Mouse (Mus musculus): ENCODE measurements around the gene Id3. TPM values are rescaled to one million over a fixed set of nuclear protein-coding genes. Genes with fewer than 3 reads are reported as not detected.

Id3 gene
- polyA plus RNA-seq, 1 experiment from 2014 or later, result 218 TPM

DNA sequence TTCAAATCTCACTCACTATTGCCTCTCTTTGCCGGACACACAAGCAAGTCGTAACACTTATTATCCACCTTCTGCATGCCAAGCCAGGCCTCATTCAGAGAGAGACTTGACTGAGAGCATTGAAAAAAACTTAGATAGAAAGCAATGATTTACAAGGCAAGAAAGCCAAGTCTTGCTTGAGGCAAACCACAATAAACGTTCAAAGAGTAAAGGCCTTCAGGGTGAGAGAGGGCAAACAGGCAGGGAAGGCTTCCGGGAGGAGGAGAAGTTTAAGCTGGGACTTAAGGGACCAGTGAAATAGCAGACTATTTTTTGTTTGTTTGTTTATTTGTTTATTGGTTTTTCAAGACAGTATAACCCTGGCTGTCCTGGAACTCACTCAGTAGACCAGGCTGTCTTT lies 27.1 kb downstream of the Id3 start:
- H3K27ac ChIP-seq (ENCODE audit: low read length), result no peak overlapping the region
- WGBS, result 78% methylated on average over 4 of the region's 4 CpGs
- no peaks in the 10 kb centered on the region for H3K9me3 ChIP-seq (replicated peaks; ENCODE audit: control insufficient read depth, low read length)
- H3K36me3 ChIP-seq (ENCODE audit: control insufficient read depth, insufficient read depth), result no peaks in the 10 kb centered on the region
- peaks cover 18% of the 10 kb centered on the region for H3K4me1 ChIP-seq (ENCODE audit: control insufficient read depth, insufficient read depth, low read length)
- H3K9ac ChIP-seq (ENCODE audit: low read length), result no peak overlapping the region
- no peak overlapping the region for H3K4me2 ChIP-seq (ENCODE audit: low read depth, low read length)
- no peak overlapping the region for H3K4me3 ChIP-seq (ENCODE audit: low read length)
- ATAC-seq (replicated peaks; ENCODE audit: extremely low read depth, insufficient read depth, low FRiP score), result no peak
- H3K27me3 ChIP-seq (ENCODE audit: control insufficient read depth, insufficient read depth, low read length), result no peaks in the 10 kb centered on the region

- ATAC-seq (replicated peaks; ENCODE audit: extremely low read depth, insufficient read depth, low FRiP score), result no peak
- H3K4me1 ChIP-seq (ENCODE audit: control insufficient read depth, insufficient read depth, low read length), result peaks cover 27% of the 10 kb centered on the region
- no peaks in the 10 kb centered on the region for H3K36me3 ChIP-seq (ENCODE audit: control insufficient read depth, insufficient read depth)
- no peaks in the 10 kb centered on the region for H3K9me3 ChIP-seq (replicated peaks; ENCODE audit: control insufficient read depth, low read length)
- H3K4me3 ChIP-seq (ENCODE audit: low read length), result peak overlapping the region; percentile 83
- 28% methylated on average over 12 of the region's 12 CpGs for WGBS
- H3K27ac ChIP-seq (ENCODE audit: low read length), result no peak overlapping the region
- H3K4me2 ChIP-seq (ENCODE audit: low read depth, low read length), result peak overlapping the region; percentile 100
- H3K27me3 ChIP-seq (ENCODE audit: control insufficient read depth, insufficient read depth, low read length), result no peaks in the 10 kb centered on the region
- H3K9ac ChIP-seq (ENCODE audit: low read length), result peak overlapping the region; percentile 67
Measured at GRCm38 (mm10) chr4:136171455-136171854, 28.2 kb downstream of the Id3 start.

DNA sequence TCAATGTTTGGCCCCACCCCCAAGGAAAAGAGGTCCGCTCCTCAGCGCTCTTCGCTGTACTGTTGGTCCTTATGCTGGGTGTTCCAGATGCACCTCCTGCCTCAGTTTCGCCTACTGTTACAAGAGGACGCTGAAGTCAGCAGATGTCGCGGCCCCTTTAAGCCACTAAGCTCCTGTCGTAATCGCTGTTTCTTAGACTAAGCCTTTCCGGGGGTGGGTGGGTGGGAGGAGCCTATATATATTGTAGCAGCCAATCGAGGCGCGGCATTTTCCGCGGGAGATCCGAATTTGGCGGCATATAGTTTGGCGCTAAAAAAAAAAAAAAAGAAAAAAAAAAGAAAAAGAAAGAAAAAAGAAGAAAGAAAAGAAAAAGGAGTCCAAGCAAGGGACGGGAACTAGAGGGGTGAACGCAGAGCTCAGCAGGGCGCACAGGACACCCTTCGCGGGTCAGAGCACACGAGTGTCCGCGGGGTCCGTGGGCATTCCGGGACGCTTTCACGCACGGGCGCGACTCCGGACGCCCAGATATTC lies 28.8 kb downstream of the Id3 start, which contains the start of gene E2f2:
Gene E2f2, plus strand, starts transcription at position 384 of the 531 bp plus-strand sequence.
- Histone ChIP-seq H3K4me3 (ENCODE audit: low read length) (peak within 1 kb of the TSS; percentile 83), H3K27me3 (ENCODE audit: control insufficient read depth, insufficient read depth, low read length) (no peaks in the 10 kb centered on the region), H3K9ac (ENCODE audit: low read length) (peak within 1 kb of the TSS; percentile 74), H3K9me3 (replicated peaks; ENCODE audit: control insufficient read depth, low read length) (no peaks in the 10 kb centered on the region), H3K4me1 (ENCODE audit: control insufficient read depth, insufficient read depth, low read length) (peaks cover 33% of the 10 kb centered on the region), H3K36me3 (ENCODE audit: control insufficient read depth, insufficient read depth) (no peaks in the 10 kb centered on the region), H3K27ac (ENCODE audit: low read length) (peak within 1 kb of the TSS; percentile 45), H3K4me2 (ENCODE audit: low read depth, low read length) (peak within 1 kb of the TSS; percentile 100)
- WGBS, result 0% methylated on average over 32 of the region's 35 CpGs
- ATAC-seq (replicated peaks; ENCODE audit: extremely low read depth, insufficient read depth, low FRiP score), result peak; percentile 41; the same call in 1 of the 2 replicates

GRCm38 (mm10) chr4:136172542-136173209 lies 29.4 kb downstream of the Id3 start:
- no peaks in the 10 kb centered on the region for H3K27me3 ChIP-seq (ENCODE audit: control insufficient read depth, insufficient read depth, low read length)
- no peaks in the 10 kb centered on the region for H3K36me3 ChIP-seq (ENCODE audit: control insufficient read depth, insufficient read depth)
- under 1% methylated on average over 59 of the region's 67 CpGs for WGBS
- H3K9ac ChIP-seq (ENCODE audit: low read length), result peak overlapping the region; percentile 74
- peak; percentile 58 for ATAC-seq (replicated peaks; ENCODE audit: extremely low read depth, insufficient read depth, low FRiP score)
- H3K9me3 ChIP-seq (replicated peaks; ENCODE audit: control insufficient read depth, low read length), result no peaks in the 10 kb centered on the region
- H3K27ac ChIP-seq (ENCODE audit: low read length), result peak overlapping the region; percentile 45
- H3K4me1 ChIP-seq (ENCODE audit: control insufficient read depth, insufficient read depth, low read length), result peaks cover 39% of the 10 kb centered on the region
- H3K4me3 ChIP-seq (ENCODE audit: low read length), result peak overlapping the region; percentile 83
- H3K4me2 ChIP-seq (ENCODE audit: low read depth, low read length), result peak overlapping the region; percentile 100

DNA sequence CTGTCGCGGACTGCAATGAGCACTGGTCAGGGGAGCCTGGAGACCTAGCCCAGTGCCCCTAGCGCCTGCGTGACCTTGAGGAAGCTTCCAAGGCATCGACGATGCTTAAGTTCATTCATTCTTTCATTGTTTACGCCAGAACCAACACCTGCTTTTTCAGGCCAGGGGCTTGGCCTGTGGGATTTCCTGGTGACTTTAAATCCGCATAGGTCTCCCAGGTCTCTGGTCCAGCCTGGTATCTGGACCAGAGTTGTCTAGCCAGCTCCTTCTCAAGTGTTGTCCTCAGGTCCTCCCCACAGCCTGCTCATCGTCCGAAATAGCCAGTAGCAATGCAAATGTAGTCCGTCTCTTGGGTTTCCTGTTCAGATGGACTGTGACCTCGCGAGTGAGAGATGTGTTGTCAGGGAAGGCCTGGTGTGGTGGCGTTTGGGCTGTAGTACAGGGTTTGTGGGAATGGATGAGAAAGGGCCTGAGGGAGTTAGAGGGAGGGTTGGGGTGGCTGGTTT lies 30.0 kb downstream of the Id3 start:
- H3K4me2 ChIP-seq (ENCODE audit: low read depth, low read length), result peak overlapping the region; percentile 100
- H3K9me3 ChIP-seq (replicated peaks; ENCODE audit: control insufficient read depth, low read length), result no peaks in the 10 kb centered on the region
- ATAC-seq (replicated peaks; ENCODE audit: extremely low read depth, insufficient read depth, low FRiP score), result no peak
- H3K4me3 ChIP-seq (ENCODE audit: low read length), result peak overlapping the region; percentile 83
- peak overlapping the region; percentile 74 for H3K9ac ChIP-seq (ENCODE audit: low read length)
- 8% methylated on average over 14 of the region's 14 CpGs for WGBS
- H3K4me1 ChIP-seq (ENCODE audit: control insufficient read depth, insufficient read depth, low read length), result peaks cover 45% of the 10 kb centered on the region
- peak overlapping the region; percentile 45 for H3K27ac ChIP-seq (ENCODE audit: low read length)
- H3K27me3 ChIP-seq (ENCODE audit: control insufficient read depth, insufficient read depth, low read length), result no peaks in the 10 kb centered on the region
- H3K36me3 ChIP-seq (ENCODE audit: control insufficient read depth, insufficient read depth), result no peaks in the 10 kb centered on the region

GRCm38 (mm10) chr4:136174216-136175193 lies 31.2 kb downstream of the Id3 start:
- Histone ChIP-seq H3K4me2 (ENCODE audit: low read depth, low read length) (peak overlapping the region; percentile 100), H3K9ac (ENCODE audit: low read length) (peak overlapping the region; percentile 21; the same call in 1 of the 2 replicates), H3K27me3 (ENCODE audit: control insufficient read depth, insufficient read depth, low read length) (no peaks in the 10 kb centered on the region), H3K4me1 (ENCODE audit: control insufficient read depth, insufficient read depth, low read length) (peaks cover 48% of the 10 kb centered on the region), H3K9me3 (replicated peaks; ENCODE audit: control insufficient read depth, low read length) (no peaks in the 10 kb centered on the region), H3K27ac (ENCODE audit: low read length) (peak overlapping the region; percentile 19; the same call in 1 of the 2 replicates), H3K36me3 (ENCODE audit: control insufficient read depth, insufficient read depth) (no peaks in the 10 kb centered on the region), H3K4me3 (ENCODE audit: low read length) (peak overlapping the region; percentile 83)
- ATAC-seq (replicated peaks; ENCODE audit: extremely low read depth, insufficient read depth, low FRiP score), result no peak
- WGBS, result 76% methylated on average over 13 of the region's 13 CpGs

GRCm38 (mm10) chr4:136176022-136176552 lies 32.8 kb downstream of the Id3 start:
- peaks cover 59% of the 10 kb centered on the region for H3K4me1 ChIP-seq (ENCODE audit: control insufficient read depth, insufficient read depth, low read length)
- H3K27ac ChIP-seq (ENCODE audit: low read length), result peak overlapping the region; percentile 32; the same call in 1 of the 2 replicates
- no peaks in the 10 kb centered on the region for H3K9me3 ChIP-seq (replicated peaks; ENCODE audit: control insufficient read depth, low read length)
- H3K9ac ChIP-seq (ENCODE audit: low read length), result no peak overlapping the region; the same call in 1 of the 2 replicates
- no peak for ATAC-seq (replicated peaks; ENCODE audit: extremely low read depth, insufficient read depth, low FRiP score)
- H3K36me3 ChIP-seq (ENCODE audit: control insufficient read depth, insufficient read depth), result no peaks in the 10 kb centered on the region
- H3K27me3 ChIP-seq (ENCODE audit: control insufficient read depth, insufficient read depth, low read length), result no peaks in the 10 kb centered on the region
- 70% methylated on average over 10 of the region's 10 CpGs for WGBS
- no peak overlapping the region for H3K4me3 ChIP-seq (ENCODE audit: low read length)
- no peak overlapping the region for H3K4me2 ChIP-seq (ENCODE audit: low read depth, low read length)

DNA sequence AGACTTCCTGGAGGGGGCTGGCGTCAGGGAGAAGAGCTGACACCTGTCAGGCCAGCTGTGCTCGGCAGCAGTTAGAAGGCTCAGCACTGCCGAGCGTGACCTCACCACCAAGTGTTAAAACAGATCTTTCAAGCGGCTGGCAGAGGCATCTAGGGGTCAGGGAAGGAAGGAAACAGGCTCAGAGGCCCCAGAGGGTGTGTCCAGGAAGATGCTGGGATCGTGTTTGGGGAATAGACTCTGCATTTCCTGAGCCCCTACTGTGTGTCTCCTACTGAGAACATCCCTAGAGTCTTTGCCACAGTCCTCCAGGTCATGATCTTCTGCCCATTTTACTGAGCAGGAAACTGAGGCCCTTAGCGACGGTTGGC lies 33.9 kb downstream of the Id3 start:
- WGBS, result 22% methylated on average over 8 of the region's 8 CpGs
- Histone ChIP-seq H3K4me1 (ENCODE audit: control insufficient read depth, insufficient read depth, low read length) (peaks cover 61% of the 10 kb centered on the region), H3K9me3 (replicated peaks; ENCODE audit: control insufficient read depth, low read length) (no peaks in the 10 kb centered on the region), H3K27ac (ENCODE audit: low read length) (peak overlapping the region; percentile 19), H3K27me3 (ENCODE audit: control insufficient read depth, insufficient read depth, low read length) (no peaks in the 10 kb centered on the region), H3K36me3 (ENCODE audit: control insufficient read depth, insufficient read depth) (no peaks in the 10 kb centered on the region), H3K4me2 (ENCODE audit: low read depth, low read length) (peak overlapping the region; percentile 7; the same call in 1 of the 2 replicates), H3K4me3 (ENCODE audit: low read length) (no peak overlapping the region), H3K9ac (ENCODE audit: low read length) (no peak overlapping the region)
- ATAC-seq (replicated peaks; ENCODE audit: extremely low read depth, insufficient read depth, low FRiP score), result no peak
